Mouse (Mus musculus) ovary, adult 10 weeks (tissue): ENCODE measurements around the gene Tns4. TPM values are rescaled to one million over a fixed set of nuclear protein-coding genes. Genes with fewer than 3 reads are reported as not detected.

Source experiments
- polyA plus RNA-seq: library from polyadenylated mRNA; stranded (reverse); fragments of 350-450 nt; fragmentation: Illumina TruSeq; extraction: RNeasy Lipid Tissue Mini Kit (QIAGEN cat#74804); gene quantifications from one replicate; pipeline ENCODE4 v1.2.3, GENCODE M21; 2014

Tns4 gene
- 1.6 TPM for polyA plus RNA-seq

DNA sequence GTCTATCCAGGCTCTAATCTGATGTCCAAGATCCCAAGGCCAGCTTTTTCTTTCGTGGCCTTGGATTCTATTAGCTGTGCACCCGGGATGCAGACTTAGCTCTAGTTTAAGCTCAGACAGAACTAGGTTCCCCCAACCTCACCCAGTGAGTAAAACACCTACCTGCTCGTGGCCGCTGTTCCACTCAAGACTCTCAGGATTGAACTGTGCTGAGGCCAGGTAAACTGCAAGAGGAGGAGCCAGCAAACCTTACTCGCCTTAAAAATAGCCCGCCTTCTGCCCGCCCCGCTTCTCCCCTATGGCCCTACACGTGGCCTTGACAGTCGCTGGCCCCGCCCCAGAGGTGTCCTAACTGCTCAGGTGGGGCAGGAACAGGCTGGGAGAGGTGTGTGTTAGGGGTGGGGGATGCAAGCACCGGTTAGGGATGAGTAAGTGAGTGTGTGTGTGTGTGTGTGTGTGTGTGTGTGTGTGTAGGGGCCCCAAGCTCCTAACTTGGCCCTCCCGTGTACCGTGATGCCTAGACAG, at the start of gene Tns4:
Gene Tns4, minus strand, starts transcription at position 230 of the 525 bp plus-strand sequence.

DNA sequence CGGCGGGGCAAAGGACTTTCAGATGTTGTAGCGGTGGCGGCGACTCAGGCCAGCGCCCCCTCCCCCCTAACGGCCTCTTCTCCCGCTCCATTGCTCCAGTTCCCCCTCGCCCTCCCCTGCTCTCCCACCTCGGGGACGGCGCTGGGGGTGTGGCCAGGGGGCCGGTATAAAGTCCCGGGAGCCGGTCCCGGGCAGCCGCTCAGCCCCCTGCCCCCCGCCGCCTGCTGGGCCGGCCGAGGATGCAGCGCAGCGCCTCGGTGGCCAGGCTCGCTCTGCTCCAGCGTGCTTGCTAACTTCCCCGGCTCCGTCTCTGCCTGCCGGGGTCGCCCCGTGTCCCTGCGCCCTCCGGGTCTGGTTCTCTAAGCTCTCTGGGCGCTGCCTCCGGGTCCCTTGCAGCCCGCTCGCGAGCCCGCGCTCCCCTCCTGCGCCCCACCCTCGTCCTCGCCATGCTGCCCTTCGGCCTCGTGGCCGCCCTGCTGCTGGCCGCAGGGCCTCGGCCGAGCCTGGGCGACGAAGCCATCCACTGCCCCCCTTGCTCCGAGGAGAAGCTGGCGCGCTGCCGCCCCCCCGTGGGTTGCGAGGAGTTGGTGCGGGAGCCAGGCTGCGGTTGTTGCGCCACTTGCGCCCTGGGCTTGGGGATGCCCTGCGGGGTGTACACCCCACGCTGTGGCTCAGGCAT, 47.9 kb downstream of the Tns4 start, which contains the start of gene Igfbp4:
Gene Igfbp4, plus strand, starts transcription at position 194 of the 679 bp plus-strand sequence.

DNA sequence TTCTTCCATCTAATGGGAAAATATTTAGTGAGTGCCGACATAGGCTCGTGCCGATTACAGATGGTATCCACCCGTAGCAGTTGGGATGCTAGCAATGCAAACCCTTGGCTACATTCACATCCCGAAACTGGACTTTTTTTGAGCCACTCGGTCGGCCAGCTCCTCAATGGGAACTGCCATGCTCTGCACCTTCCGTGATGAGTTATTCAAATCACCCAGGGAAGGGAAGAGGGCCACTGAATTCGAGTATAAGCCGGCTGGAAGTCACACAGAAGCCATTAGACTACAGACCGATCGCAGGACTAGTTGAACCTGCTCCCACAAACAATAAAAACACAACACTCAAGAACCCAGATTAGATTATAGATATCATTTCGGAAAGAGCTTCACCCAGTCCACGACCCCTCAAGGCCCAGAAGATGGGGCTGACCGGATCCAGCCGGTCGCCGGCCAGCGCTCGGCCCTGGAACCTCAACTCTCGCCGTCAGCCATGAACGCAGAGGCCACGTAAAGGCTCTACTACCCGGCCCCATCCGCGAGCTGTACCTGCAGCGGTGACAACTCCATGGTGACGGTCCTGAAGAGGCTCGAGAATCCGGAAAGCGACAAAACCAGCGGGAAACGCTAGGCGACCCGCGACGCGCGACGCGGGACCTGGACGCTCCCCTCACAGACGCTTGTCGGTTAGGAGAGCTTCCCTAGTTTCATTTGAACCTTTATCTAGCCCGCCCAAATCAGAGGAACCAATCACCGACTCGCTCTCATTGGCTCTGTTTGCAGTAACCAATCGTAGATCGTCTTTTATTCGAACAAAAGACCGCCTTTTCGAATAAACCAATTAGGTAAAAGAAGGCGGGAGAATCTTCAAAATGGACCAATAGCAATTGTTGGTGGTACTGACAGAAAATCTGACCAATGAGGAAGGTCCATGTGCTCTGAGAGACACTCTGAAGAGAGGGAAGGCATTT, 65.3 kb downstream of the Tns4 start, which contains the start of gene Top2a:
Gene Top2a, minus strand, starts transcription at position 690 of the 968 bp plus-strand sequence.

Other genes with a start within 250 kb of the Tns4 start
- gene Wipf2, start 225.7 kb downstream of the Tns4 start, polyA plus RNA-seq, result 12.0 TPM
- 6.8 TPM for gene Cdc6, start 181.5 kb downstream of the Tns4 start, polyA plus RNA-seq
- 2.4 TPM for gene Rara, start 161.5 kb downstream of the Tns4 start, polyA plus RNA-seq
- not detected for gene Gjd3, start 106.3 kb downstream of the Tns4 start, polyA plus RNA-seq
- 203 TPM for gene Top2a, start 65.1 kb downstream of the Tns4 start, polyA plus RNA-seq
- gene Igfbp4, start 48.1 kb downstream of the Tns4 start, polyA plus RNA-seq, result 57.2 TPM
- not detected for gene Ccr7, start 65.8 kb upstream of the Tns4 start, polyA plus RNA-seq
- 295 TPM for gene Smarce1, start 141.7 kb upstream of the Tns4 start, polyA plus RNA-seq
- gene Krt222, start 154.8 kb upstream of the Tns4 start, polyA plus RNA-seq, result 0.46 TPM
- gene Krt24, start 196.0 kb upstream of the Tns4 start, polyA plus RNA-seq, result not detected
- gene Krt25, start 233.6 kb upstream of the Tns4 start, polyA plus RNA-seq, result not detected
- not detected for gene Krt26, start 248.7 kb upstream of the Tns4 start, polyA plus RNA-seq